Mouse (Mus musculus) cerebellum, adult 8-10 months (tissue): ENCODE measurements around the gene Anks6.
A peak's percentile ranks its signal among the peaks of the same experiment; 100 is the strongest.
"Not testable (repeated sequence)": the region's sequence is repeated elsewhere in the genome, so short reads cannot be mapped to it uniquely, and the experiment has no call there.

ENCODE experiments used
- DNase-seq: peaks from one replicate; pipeline ENCODE4 v3.0.0; 2022

Anks6 gene

GRCm38 (mm10) chr4:47056791-47057509 is at the start of gene Anks6:
TSS of gene Anks6 (minus strand) at chr4:47057427.
- DNase-seq, result peak; percentile 81

GRCm38 (mm10) chr4:47103561-47103960 is 46.3 kb upstream of the Anks6 start:
- DNase-seq, result no peak

GRCm38 (mm10) chr4:47093647-47094046 is 36.4 kb upstream of the Anks6 start:
- DNase-seq, result no peak

GRCm38 (mm10) chr4:47093161-47093560 is 35.9 kb upstream of the Anks6 start:
- no peak for DNase-seq

- DNase-seq, result no peak
These were observed 35.3 kb upstream of the Anks6 start for GRCm38 (mm10) chr4:47092387-47093021.

GRCm38 (mm10) chr4:47091493-47092386 is 34.5 kb upstream of the Anks6 start, which contains the start of gene Galnt12:
TSS of gene Galnt12 (plus strand) at chr4:47091909.
- no peak for DNase-seq

GRCm38 (mm10) chr4:47088671-47089070 is 31.4 kb upstream of the Anks6 start:
- DNase-seq, result no peak

GRCm38 (mm10) chr4:47083824-47084223 is 26.6 kb upstream of the Anks6 start:
- DNase-seq, result no peak

- DNase-seq, result no peak
These were observed 23.4 kb upstream of the Anks6 start for GRCm38 (mm10) chr4:47080647-47081010.

GRCm38 (mm10) chr4:47079997-47080646 is 22.9 kb upstream of the Anks6 start:
- DNase-seq, result no peak

GRCm38 (mm10) chr4:47075054-47075453 is 17.8 kb upstream of the Anks6 start:
- no peak for DNase-seq

- DNase-seq, result no peak
These were observed 3.7 kb upstream of the Anks6 start for GRCm38 (mm10) chr4:47060900-47061299.

GRCm38 (mm10) chr4:47057510-47058325 is 491 bp upstream of the Anks6 start:
- no peak for DNase-seq

GRCm38 (mm10) chr4:47055570-47056080 is 1.6 kb downstream of the Anks6 start:
- DNase-seq, result no peak

- DNase-seq, result not testable (repeated sequence)
These were observed 2.1 kb downstream of the Anks6 start for GRCm38 (mm10) chr4:47055170-47055569.

GRCm38 (mm10) chr4:47051905-47052304 is 5.3 kb downstream of the Anks6 start:
- DNase-seq, result no peak

- DNase-seq, result no peak
These were observed 6.4 kb downstream of the Anks6 start for GRCm38 (mm10) chr4:47050642-47051381.

- peak; percentile 90 for DNase-seq
These were observed 7.1 kb downstream of the Anks6 start for GRCm38 (mm10) chr4:47050167-47050566.

GRCm38 (mm10) chr4:47049216-47049615 is 8.0 kb downstream of the Anks6 start:
- DNase-seq, result no peak

- no peak for DNase-seq
These were observed 9.5 kb downstream of the Anks6 start for GRCm38 (mm10) chr4:47047765-47048164.

GRCm38 (mm10) chr4:47046974-47047373 is 10.3 kb downstream of the Anks6 start:
- no peak for DNase-seq
